Mouse (Mus musculus) limb, embryonic 12.5 days (tissue): ENCODE results near the gene Spem1. TPM values are rescaled to one million over a fixed set of nuclear protein-coding genes. Genes with fewer than 3 reads are reported as not detected.

ENCODE experiments used
- ATAC-seq: fragments of 200-750 bp; cut with Nextera tagmentation; 2 replicates; pipeline ENCODE4 v1.8.0; 2017; ENCODE audit warnings: low read depth, moderate TSS enrichment; ENCODE audit not compliant: insufficient number of reproducible peaks, insufficient read depth, low FRiP score, low TSS enrichment
- H3K27ac ChIP-seq: fragments of 300-500 bp; sonication (generic); 2 replicates; pipeline ENCODE4 v1.5.1; 2016; ENCODE audit warnings: mild to moderate bottlenecking, moderate library complexity
- H3K27me3 ChIP-seq: fragments of 300-500 bp; sonication (generic); 2 replicates; pipeline ENCODE4 v1.6.1; 2016; ENCODE audit warnings: mild to moderate bottlenecking, moderate library complexity
- H3K36me3 ChIP-seq: fragments of 300-500 bp; sonication (generic); 2 replicates; pipeline ENCODE4 v1.6.1; 2016; ENCODE audit warnings: mild to moderate bottlenecking, moderate library complexity
- H3K4me1 ChIP-seq: fragments of 300-500 bp; sonication (generic); replicated peaks from 2 replicates; pipeline ENCODE4 v1.6.1; 2016
- H3K4me2 ChIP-seq: fragments of 300-500 bp; sonication (generic); 2 replicates; pipeline ENCODE4 v1.6.1; 2016; ENCODE audit warnings: mild to moderate bottlenecking, moderate library complexity
- H3K4me3 ChIP-seq: fragments of 300-500 bp; sonication (generic); replicated peaks from 2 replicates; pipeline ENCODE4 v1.5.1; 2016; ENCODE audit warnings: mild to moderate bottlenecking
- H3K9ac ChIP-seq: fragments of 300-500 bp; sonication (generic); replicated peaks from 2 replicates; pipeline ENCODE4 v1.6.1; 2016; ENCODE audit warnings: mild to moderate bottlenecking, moderate library complexity
- H3K9me3 ChIP-seq: fragments of 300-500 bp; sonication (generic); 2 replicates; pipeline ENCODE4 v1.6.1; 2016; ENCODE audit warnings: mild to moderate bottlenecking, moderate library complexity
- WGBS: fragments of 180-500 bp; shearing (Covaris S2); methylation state at CpG from one replicate; pipeline ENCODE4 v1.1.7; 2016; 5-methylcytosine and 5-hydroxymethylcytosine counted together
- polyA plus RNA-seq: library from polyadenylated mRNA; unstranded; fragments of >200 nt; fragmentation: Nextera tagmentation; extraction: Ambion mirVana; gene quantifications from 2 replicates; pipeline ENCODE4 v1.2.1, GENCODE M21; 2016

Spem1 gene
- polyA plus RNA-seq, 1 experiment from 2014 or later, result 0.20 TPM

DNA sequence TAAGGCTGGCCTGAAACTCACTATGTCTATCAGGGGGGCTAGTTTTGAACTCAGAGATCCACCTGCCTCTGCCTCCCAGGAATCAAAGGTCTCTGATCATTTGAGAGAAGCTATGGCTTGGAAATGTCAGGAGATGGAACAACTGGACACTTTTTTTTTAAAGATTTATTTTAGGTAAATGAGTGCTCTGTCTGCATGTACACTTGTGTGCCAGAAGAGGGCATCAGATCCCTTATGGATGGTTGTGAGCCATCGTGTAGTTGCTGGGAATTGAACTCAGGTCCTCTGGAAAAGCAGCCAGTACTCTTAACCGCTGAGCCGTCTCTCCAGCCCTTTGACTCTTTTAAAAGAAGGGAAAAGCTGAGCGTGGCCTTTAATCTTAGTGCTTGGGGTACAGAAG lies 15.6 kb downstream of the Spem1 start:
- no peak overlapping the region for H3K27ac ChIP-seq
- ATAC-seq, result no peak
- H3K36me3 ChIP-seq, result no peaks in the 10 kb centered on the region
- peaks cover 9% of the 10 kb centered on the region for H3K9me3 ChIP-seq
- H3K9ac ChIP-seq, result no peak overlapping the region
- H3K27me3 ChIP-seq, result peaks cover 66% of the 10 kb centered on the region
- peaks cover 38% of the 10 kb centered on the region for H3K4me1 ChIP-seq
- WGBS, result 78% methylated on average over 4 of the region's 4 CpGs
- H3K4me2 ChIP-seq, result no peak overlapping the region
- H3K4me3 ChIP-seq, result no peak overlapping the region

DNA sequence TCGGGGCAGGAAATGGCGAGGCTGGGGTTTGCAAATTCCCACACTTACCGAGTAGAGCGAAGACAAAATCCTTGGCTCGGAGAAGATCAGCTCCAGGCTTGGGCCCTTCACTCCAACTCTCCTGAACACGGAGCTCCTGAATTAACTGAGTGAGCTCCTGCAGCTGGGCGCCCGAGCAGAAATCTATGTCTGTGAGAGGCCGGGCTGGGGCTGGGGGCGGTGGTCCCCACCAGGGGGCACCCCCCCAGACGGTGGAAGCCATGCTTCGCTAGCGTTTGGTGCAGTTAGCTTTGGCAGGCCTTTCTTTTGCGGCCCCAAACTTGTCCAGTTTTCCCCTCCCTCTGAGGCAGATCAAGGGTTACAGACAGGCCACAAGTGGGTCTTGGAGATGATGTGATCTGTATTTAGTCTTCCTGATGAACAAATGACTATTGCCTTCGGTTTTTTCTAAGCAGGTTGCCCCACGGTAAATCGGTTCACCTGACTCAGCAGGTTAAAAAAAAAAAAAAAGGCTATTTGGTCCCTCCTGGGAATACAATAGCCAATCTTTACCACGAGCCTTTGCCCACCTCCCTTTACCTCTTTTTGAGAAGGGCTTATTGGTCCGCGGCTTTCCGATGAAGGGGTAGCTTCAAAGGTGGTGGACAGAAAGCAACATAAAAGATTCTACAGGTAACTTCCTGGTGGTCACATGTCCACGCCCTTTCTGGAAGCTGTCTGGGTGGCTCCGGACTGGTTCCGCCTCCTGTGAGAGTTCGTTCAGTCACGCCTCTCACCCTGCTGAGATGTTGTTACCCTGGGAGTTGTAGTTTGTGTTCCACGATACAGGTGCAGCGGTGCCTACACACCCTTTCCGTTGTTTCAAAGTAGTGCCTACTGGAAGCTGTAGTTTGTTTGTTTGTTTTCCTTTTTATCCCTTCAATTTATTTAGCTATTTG lies 16.7 kb downstream of the Spem1 start, which contains the start of gene Tmem102:
Gene Tmem102, minus strand, starts transcription at position 653 of the 938 bp plus-strand sequence.
- ATAC-seq, result no peak
- Histone ChIP-seq H3K4me2 (peak within 1 kb of the TSS; percentile 92), H3K36me3 (no peaks in the 10 kb centered on the region), H3K27ac (no peak within 1 kb of the TSS), H3K4me1 (peaks cover 47% of the 10 kb centered on the region), H3K9ac (0 out of 2 replicates have a peak within 1 kb of the TSS, but pooled peaks have one; percentile 9), H3K9me3 (peaks cover 9% of the 10 kb centered on the region), H3K27me3 (peaks cover 77% of the 10 kb centered on the region), H3K4me3 (peak within 1 kb of the TSS; percentile 57)
- 6% methylated on average over 29 of the region's 29 CpGs for WGBS

DNA sequence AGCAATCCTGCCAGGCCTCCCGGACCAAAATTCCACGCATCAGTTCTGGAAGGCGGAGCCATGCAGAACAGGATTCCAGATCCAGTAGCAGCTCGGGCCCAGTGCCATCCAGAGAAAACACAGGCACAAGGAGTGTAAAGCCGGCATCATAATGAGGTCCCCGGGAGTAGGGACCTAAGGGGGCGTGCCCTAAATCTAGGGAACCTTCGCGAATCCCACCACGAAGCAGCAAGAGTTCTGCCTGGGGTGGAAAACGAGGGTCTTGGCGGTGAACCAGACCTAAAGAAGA lies 17.4 kb downstream of the Spem1 start:
- 3% methylated on average over 12 of the region's 12 CpGs for WGBS
- Histone ChIP-seq H3K27ac (no peak overlapping the region), H3K9ac (0 out of 2 replicates have a peak overlapping the region, but pooled peaks have one; percentile 9), H3K27me3 (peaks cover 84% of the 10 kb centered on the region), H3K4me2 (peak overlapping the region; percentile 92), H3K9me3 (peaks cover 9% of the 10 kb centered on the region), H3K4me3 (peak overlapping the region; percentile 57), H3K4me1 (peaks cover 54% of the 10 kb centered on the region), H3K36me3 (no peaks in the 10 kb centered on the region)
- no peak for ATAC-seq

DNA sequence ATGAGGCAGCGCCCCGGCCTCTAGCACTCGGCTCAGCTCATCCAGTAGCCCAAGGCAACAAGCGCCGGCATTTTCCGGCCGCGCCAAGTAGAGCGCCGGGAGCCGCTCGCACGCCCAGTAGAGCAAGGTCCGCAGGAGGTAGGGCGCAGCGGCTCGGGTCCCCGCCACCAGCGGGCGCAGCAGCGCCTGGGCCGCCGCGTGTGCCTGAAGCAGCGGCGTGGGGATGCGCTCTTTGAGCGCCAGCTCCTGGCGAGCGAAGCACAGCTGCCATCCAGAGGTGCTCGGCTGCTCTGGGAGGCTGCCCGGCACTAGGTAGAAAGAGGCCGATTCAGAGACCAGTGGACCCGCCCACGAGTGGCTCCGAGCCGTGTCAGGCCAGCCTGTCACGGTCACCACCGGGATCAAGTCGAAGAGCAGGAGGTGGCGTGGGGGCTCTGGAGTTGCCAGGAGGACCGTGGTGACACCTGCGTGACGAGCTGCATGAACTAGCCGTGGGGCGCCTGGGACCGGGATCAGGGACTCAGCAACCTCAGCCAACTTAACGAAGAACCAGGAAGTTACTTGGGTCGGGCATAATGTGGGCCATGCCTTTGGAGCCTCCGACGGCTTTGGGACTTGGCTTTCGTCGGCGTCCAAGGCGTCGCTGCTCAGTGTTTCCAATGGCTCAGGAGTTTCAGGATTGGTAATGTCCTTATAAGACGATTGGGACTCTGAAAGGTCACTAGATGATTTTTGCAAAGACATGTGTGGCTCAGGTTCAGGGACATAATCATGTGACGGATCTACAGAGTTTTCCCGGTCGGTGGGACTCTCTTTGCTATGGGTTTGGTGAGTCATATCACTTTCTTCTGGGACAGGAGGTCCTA lies 18.0 kb downstream of the Spem1 start:
- Histone ChIP-seq H3K27ac (no peak overlapping the region), H3K36me3 (no peaks in the 10 kb centered on the region), H3K9ac (peak overlapping the region; percentile 52), H3K27me3 (peaks cover 90% of the 10 kb centered on the region), H3K4me1 (peaks cover 58% of the 10 kb centered on the region), H3K4me3 (peak overlapping the region; percentile 57), H3K9me3 (peaks cover 9% of the 10 kb centered on the region), H3K4me2 (peak overlapping the region; percentile 92)
- 2% methylated on average over 60 of the region's 60 CpGs for WGBS
- peak; percentile 40 for ATAC-seq

DNA sequence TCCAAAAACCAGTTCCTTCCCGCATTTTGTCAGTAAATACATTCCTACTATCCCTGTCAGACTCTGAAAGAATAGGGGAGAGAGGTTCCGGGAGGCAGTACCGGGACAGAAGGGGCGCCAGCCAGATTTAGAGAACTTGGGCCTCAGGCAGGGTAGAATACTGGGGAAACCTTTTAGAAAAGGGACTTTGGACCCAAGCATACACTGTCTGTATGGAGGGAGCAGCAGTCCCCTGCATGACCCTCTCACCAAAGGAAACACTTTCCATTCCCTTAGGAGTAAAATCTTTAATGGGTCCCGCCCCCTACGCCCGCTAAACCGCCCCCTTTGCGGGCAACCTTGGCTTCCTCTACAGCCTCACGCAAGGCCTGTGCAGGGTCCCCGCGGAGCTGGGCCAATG lies 18.7 kb downstream of the Spem1 start:
- 2% methylated on average over 12 of the region's 12 CpGs for WGBS
- peaks cover 58% of the 10 kb centered on the region for H3K4me1 ChIP-seq
- peak overlapping the region; percentile 57 for H3K4me3 ChIP-seq
- peak overlapping the region; percentile 52 for H3K9ac ChIP-seq
- no peak for ATAC-seq
- H3K9me3 ChIP-seq, result peaks cover 9% of the 10 kb centered on the region
- H3K27me3 ChIP-seq, result peaks cover 97% of the 10 kb centered on the region
- H3K4me2 ChIP-seq, result peak overlapping the region; percentile 92
- H3K36me3 ChIP-seq, result no peaks in the 10 kb centered on the region
- no peak overlapping the region for H3K27ac ChIP-seq

DNA sequence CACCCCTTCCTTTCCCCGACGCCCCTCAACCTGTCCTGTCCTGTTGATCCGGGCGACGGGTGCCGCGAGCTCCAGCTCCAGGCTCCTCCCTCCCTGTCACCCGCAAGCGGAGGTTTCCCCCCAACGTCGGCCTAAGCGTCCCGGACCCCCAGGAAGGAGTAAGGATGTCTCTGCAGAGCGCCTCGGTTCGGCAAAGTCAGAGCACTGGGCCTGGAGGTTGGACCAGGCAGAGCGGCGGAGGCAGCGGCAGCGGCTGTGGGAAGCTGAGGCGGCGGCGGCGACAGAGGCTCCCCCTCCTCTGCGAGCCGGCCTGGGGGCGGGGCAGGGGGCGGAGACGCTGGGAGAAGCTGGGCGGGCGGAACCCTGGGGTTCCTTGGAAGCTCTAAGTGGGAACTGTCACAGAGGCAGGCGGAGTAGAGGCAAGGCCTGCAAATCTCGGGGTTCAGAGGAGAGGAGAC lies 19.3 kb downstream of the Spem1 start:
- Histone ChIP-seq H3K27me3 (peaks cover 98% of the 10 kb centered on the region), H3K4me3 (peak overlapping the region; percentile 57), H3K27ac (no peak overlapping the region), H3K9ac (peak overlapping the region; percentile 63), H3K4me1 (peaks cover 58% of the 10 kb centered on the region), H3K9me3 (peaks cover 9% of the 10 kb centered on the region), H3K36me3 (no peaks in the 10 kb centered on the region), H3K4me2 (peak overlapping the region; percentile 92)
- ATAC-seq, result no peak
- WGBS, result under 1% methylated on average over 33 of the region's 33 CpGs

DNA sequence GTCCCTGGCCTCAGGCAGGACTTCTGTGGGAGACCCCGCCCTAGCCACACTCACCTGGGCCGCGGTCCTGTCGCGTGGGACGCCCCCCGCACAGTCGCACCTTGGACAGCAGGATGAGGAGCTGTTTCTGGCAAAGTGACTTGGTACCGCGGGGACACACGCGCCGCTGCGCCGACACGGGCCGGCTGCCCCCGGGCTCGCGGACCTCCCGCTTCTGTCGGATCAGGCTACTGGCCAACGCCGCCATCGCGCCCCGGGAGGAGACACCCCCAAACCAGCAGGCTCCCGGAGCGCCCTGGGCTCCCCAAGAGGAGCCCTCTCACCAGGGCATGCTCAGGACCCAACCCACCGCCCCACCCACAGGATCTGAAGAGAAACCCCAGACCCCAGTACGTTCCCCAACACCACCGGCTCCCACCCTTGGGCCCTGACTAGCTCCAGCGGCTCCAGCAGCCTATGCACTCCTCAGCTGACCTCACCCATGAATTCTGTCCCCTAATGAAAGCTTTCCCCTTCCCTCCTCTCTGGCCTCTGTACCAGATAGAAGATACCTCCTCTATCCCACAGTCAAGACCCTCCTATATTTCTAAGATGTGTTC lies 20.5 kb downstream of the Spem1 start, which contains the start of gene Fgf11:
Gene Fgf11, minus strand, starts transcription at position 479 of the 599 bp plus-strand sequence.
- peaks cover 6% of the 10 kb centered on the region for H3K9me3 ChIP-seq
- peak within 1 kb of the TSS; percentile 92 for H3K4me2 ChIP-seq
- H3K27me3 ChIP-seq, result peaks cover 99% of the 10 kb centered on the region
- H3K27ac ChIP-seq, result peak within 1 kb of the TSS; percentile 47
- H3K36me3 ChIP-seq, result no peaks in the 10 kb centered on the region
- WGBS, result 1% methylated on average over 33 of the region's 33 CpGs
- no peak for ATAC-seq
- H3K4me3 ChIP-seq, result peak within 1 kb of the TSS; percentile 57
- H3K4me1 ChIP-seq, result peaks cover 58% of the 10 kb centered on the region
- H3K9ac ChIP-seq, result peak within 1 kb of the TSS; percentile 68

DNA sequence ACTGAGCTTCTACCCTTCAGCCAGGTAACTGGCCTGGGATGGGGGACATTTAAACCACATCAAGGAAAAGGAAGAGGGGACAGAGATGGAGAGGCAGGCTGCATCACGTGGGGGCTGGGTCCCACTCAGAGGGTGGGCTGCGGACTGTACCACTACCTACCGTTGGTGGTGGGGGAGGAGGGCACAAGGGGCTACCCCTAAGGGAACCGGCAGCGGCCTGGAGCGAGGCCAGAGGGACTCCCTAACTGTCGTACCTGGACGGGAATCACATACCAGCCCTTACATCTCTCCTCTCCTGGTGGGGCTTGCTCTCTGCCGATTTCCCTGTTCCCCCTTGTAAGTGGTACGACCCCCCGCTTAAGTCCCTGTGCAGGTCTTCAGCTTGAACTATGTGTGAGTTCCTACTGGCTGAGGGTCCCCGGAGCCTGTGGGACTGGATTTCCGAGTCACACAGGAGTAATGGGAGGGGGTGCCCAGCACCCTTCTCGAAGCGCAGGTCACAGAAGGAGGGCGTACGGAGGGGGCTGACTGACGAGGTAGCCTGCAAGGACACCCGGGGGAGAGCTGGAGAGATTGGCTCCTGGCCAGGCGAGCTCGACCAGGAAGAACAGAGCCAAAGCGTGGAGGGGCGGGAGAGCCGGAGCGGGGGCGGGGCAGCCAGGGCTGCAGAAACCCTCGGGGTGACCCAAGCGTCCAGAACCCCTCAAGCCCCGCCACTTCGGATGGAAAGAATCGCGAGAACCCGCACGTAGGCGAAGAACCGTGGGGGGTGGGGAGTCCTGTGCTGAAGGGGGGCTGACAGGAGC lies 21.4 kb downstream of the Spem1 start:
- H3K27ac ChIP-seq, result peak overlapping the region; percentile 47
- H3K4me1 ChIP-seq, result peaks cover 63% of the 10 kb centered on the region
- H3K9ac ChIP-seq, result peak overlapping the region; percentile 68
- peak overlapping the region; percentile 57 for H3K4me3 ChIP-seq
- no peaks in the 10 kb centered on the region for H3K9me3 ChIP-seq
- WGBS, result under 1% methylated on average over 35 of the region's 36 CpGs
- peak; percentile 61; the same call in 1 of the 2 replicates for ATAC-seq
- peaks cover 99% of the 10 kb centered on the region for H3K27me3 ChIP-seq
- no peaks in the 10 kb centered on the region for H3K36me3 ChIP-seq
- peak overlapping the region; percentile 92 for H3K4me2 ChIP-seq

DNA sequence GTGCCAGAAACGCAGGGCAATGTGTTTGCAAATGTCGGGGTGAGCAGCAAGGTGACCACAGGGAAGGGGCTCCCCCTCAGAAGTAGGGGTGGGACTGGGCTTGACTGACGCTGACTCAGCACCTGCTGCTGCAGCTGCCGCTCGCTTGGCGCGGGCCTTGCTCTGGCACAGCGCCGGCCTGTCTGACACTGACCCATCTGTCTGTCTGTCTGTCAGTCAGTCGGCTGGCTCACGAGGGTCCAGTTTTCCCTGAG lies 21.9 kb downstream of the Spem1 start:
- ATAC-seq, result peak; percentile 3; the same call in 1 of the 2 replicates
- peaks cover 96% of the 10 kb centered on the region for H3K27me3 ChIP-seq
- H3K9ac ChIP-seq, result peak overlapping the region; percentile 68; the same call in 1 of the 2 replicates
- H3K4me2 ChIP-seq, result peak overlapping the region; percentile 92
- H3K9me3 ChIP-seq, result no peaks in the 10 kb centered on the region
- peak overlapping the region; percentile 57 for H3K4me3 ChIP-seq
- 0 out of 2 replicates have a peak overlapping the region, but pooled peaks have one; percentile 47 for H3K27ac ChIP-seq
- 2% methylated on average over 11 of the region's 11 CpGs for WGBS
- H3K36me3 ChIP-seq, result no peaks in the 10 kb centered on the region
- H3K4me1 ChIP-seq, result peaks cover 64% of the 10 kb centered on the region
